Mouse (Mus musculus) C2C12 (cell line): ENCODE measurements around the gene Prdm5. TPM values are rescaled to one million over a fixed set of nuclear protein-coding genes. Genes with fewer than 3 reads are reported as not detected.

Experiments
- H3K27me3 ChIP-seq: one replicate; pipeline ENCODE4 v1.6.1; 2011; ENCODE audit not compliant: control insufficient read depth, insufficient read depth, insufficient read length
- H3K36me3 ChIP-seq: one replicate; pipeline ENCODE4 v1.6.1; 2011; ENCODE audit not compliant: control insufficient read depth, insufficient read depth
- H3K4me3 ChIP-seq: one replicate; pipeline ENCODE4 v1.5.1; 2011; ENCODE audit warnings: mild to moderate bottlenecking, control low read depth; ENCODE audit not compliant: poor library complexity, insufficient read depth, severe bottlenecking
- H3K79me2 ChIP-seq: one replicate; pipeline ENCODE4 v1.6.1; 2011; ENCODE audit not compliant: control insufficient read depth, insufficient read depth
- H3K79me3 ChIP-seq: one replicate; pipeline ENCODE4 v1.6.1; 2011; ENCODE audit warnings: low read depth, control low read depth
- H3ac ChIP-seq: one replicate; pipeline ENCODE3; 2011; ENCODE audit warnings: low read depth; ENCODE audit not compliant: control insufficient read depth, insufficient read length
- CEBPB ChIP-seq: IDR thresholded peaks from one replicate; pipeline ENCODE4 v1.6.1; 2011; ENCODE audit warnings: low read depth, mild to moderate bottlenecking, control low read depth, moderate library complexity
- CTCF ChIP-seq: IDR thresholded peaks from one replicate; pipeline ENCODE4 v1.5.1; 2011; ENCODE audit not compliant: control insufficient read depth, insufficient read depth, insufficient read length
- FOSL1 ChIP-seq: IDR thresholded peaks from one replicate; pipeline ENCODE4 v1.8.0; 2011; ENCODE audit warnings: mild to moderate bottlenecking, low read length; ENCODE audit not compliant: poor library complexity, insufficient read depth, severe bottlenecking
- MAX ChIP-seq: IDR thresholded peaks from one replicate; pipeline ENCODE4 v1.6.1; 2011; ENCODE audit warnings: mild to moderate bottlenecking, control low read depth
- MYOD1 ChIP-seq: IDR thresholded peaks from one replicate; pipeline ENCODE4 v1.6.1; 2011; ENCODE audit warnings: low read depth; ENCODE audit not compliant: control insufficient read depth, insufficient read length
- MYOG ChIP-seq: IDR thresholded peaks from one replicate; pipeline ENCODE4 v1.6.1; 2011; ENCODE audit not compliant: control insufficient read depth, insufficient read length; ENCODE audit errors: extremely low read depth
- USF1 ChIP-seq: IDR thresholded peaks from one replicate; pipeline ENCODE4 v1.6.1; 2011; ENCODE audit warnings: low read depth, mild to moderate bottlenecking, control low read depth, moderate library complexity
- polyA plus RNA-seq: library from polyadenylated mRNA; unstranded; fragments of >200 nt; fragmentation: generic; extraction: Trizol; gene quantifications from one replicate; pipeline ENCODE4 v1.2.1, GENCODE M21; 2012; ENCODE audit warnings: missing spikeins

Prdm5 gene
- polyA plus RNA-seq, 1 experiment, result 8.2 TPM

GRCm38 (mm10) chr6:65797276-65797675 lies 18.5 kb downstream of the Prdm5 start:
- H3K79me3 ChIP-seq, result peaks cover 28% of the 10 kb centered on the region
- H3K4me3 ChIP-seq, result no peak overlapping the region
- H3K36me3 ChIP-seq, result peaks cover 36% of the 10 kb centered on the region
- H3ac ChIP-seq, result no peak overlapping the region
- H3K27me3 ChIP-seq, result no peaks in the 10 kb centered on the region
- peaks cover 66% of the 10 kb centered on the region for H3K79me2 ChIP-seq
- TF ChIP-seq MYOD1 (no peak), FOSL1 (no peak), MAX (no peak), USF1 (no peak), MYOG (no peak), CEBPB (no peak), CTCF (no peak)

GRCm38 (mm10) chr6:65798390-65798789 lies 19.6 kb downstream of the Prdm5 start:
- TF ChIP-seq MYOG (no peak), CTCF (no peak), CEBPB (no peak), FOSL1 (no peak), MAX (no peak)
- H3ac ChIP-seq, result no peak overlapping the region
- peaks cover 66% of the 10 kb centered on the region for H3K79me2 ChIP-seq
- H3K4me3 ChIP-seq, result no peak overlapping the region
- H3K36me3 ChIP-seq, result peaks cover 33% of the 10 kb centered on the region
- peaks cover 28% of the 10 kb centered on the region for H3K79me3 ChIP-seq
- H3K27me3 ChIP-seq, result no peaks in the 10 kb centered on the region

- TF ChIP-seq MYOD1 (no peak), FOSL1 (no peak), CTCF (no peak), USF1 (no peak), MAX (no peak), CEBPB (no peak), MYOG (no peak)
- Histone ChIP-seq H3K79me3 (peaks cover 17% of the 10 kb centered on the region), H3K36me3 (peaks cover 3% of the 10 kb centered on the region), H3K27me3 (no peaks in the 10 kb centered on the region), H3K4me3 (no peak overlapping the region), H3ac (no peak overlapping the region), H3K79me2 (peaks cover 33% of the 10 kb centered on the region)
These were observed 32.9 kb downstream of the Prdm5 start for GRCm38 (mm10) chr6:65811685-65812084.

- Histone ChIP-seq H3K36me3 (no peaks in the 10 kb centered on the region), H3K79me3 (peaks cover 32% of the 10 kb centered on the region), H3K4me3 (no peak overlapping the region), H3ac (no peak overlapping the region), H3K27me3 (no peaks in the 10 kb centered on the region), H3K79me2 (peaks cover 68% of the 10 kb centered on the region)
- TF ChIP-seq USF1 (no peak), CEBPB (no peak), CTCF (no peak), MYOG (no peak), FOSL1 (no peak), MAX (no peak), MYOD1 (no peak)
These were observed 39.4 kb downstream of the Prdm5 start for GRCm38 (mm10) chr6:65818039-65818747.

- peaks cover 26% of the 10 kb centered on the region for H3K36me3 ChIP-seq
- no peak overlapping the region for H3K4me3 ChIP-seq
- TF ChIP-seq MYOD1, result no peak
- no peak for TF ChIP-seq USF1
- no peak for TF ChIP-seq CEBPB
- no peak for TF ChIP-seq MAX
- TF ChIP-seq CTCF, result no peak
- TF ChIP-seq MYOG, result no peak
- no peak for TF ChIP-seq FOSL1
- H3ac ChIP-seq, result no peak overlapping the region
- H3K79me2 ChIP-seq, result peaks cover 17% of the 10 kb centered on the region
- H3K79me3 ChIP-seq, result peaks cover 13% of the 10 kb centered on the region
- H3K27me3 ChIP-seq, result no peaks in the 10 kb centered on the region
These were observed 49.9 kb downstream of the Prdm5 start for GRCm38 (mm10) chr6:65828656-65829055.
